ENCODE assay signal across 8 mouse cellular contexts in genomic region chr4:88514403-88514802, GRCm38 (mm10). TPM values are rescaled to one million over a fixed set of nuclear protein-coding genes. Genes with fewer than 3 reads are reported as not detected.
DNase-seq lines count a peak whose midpoint lies in the region; ATAC-seq and TF ChIP-seq lines count a peak whose summit lies in the region.

No protein-coding gene starts in this region.

- peak; percentile 78 for TF ChIP-seq CTCF in hindbrain, postnatal 0 days (IDR thresholded peaks at IDR 0.05; ENCODE audit: low read depth)
- TF ChIP-seq CTCF in midbrain, postnatal 0 days (IDR thresholded peaks at IDR 0.05): peak; percentile 75

- WGBS in midbrain, embryonic 10.5 days: 44% methylated on average over 4 of the region's 4 CpGs
- 48% methylated on average over 4 of the region's 4 CpGs for WGBS in midbrain, embryonic 13.5 days
- 35% methylated on average over 4 of the region's 4 CpGs for WGBS in hindbrain, postnatal 0 days
- 45% methylated on average over 4 of the region's 4 CpGs for WGBS in limb, embryonic 11.5 days
- WGBS in midbrain, postnatal 0 days: 49% methylated on average over 4 of the region's 4 CpGs

- DNase-seq in midbrain, embryonic 10.5 days (ENCODE audit: low spot score): peak; percentile 48
- peak; percentile 43 for DNase-seq in ZHBTc4 (ENCODE audit: low read depth, low spot score)
- peak; percentile 56 for DNase-seq in hindbrain, postnatal 0 days (ENCODE audit: low spot score)
- peak; percentile 57 for DNase-seq in limb, embryonic 11.5 days (ENCODE audit: low spot score)
- peak; percentile 21 for DNase-seq in midbrain, postnatal 0 days (ENCODE audit: low spot score)
- peak; percentile 51 for DNase-seq in thymus, postnatal 0 days (ENCODE audit: low spot score)

- no peak overlapping the region for H3K4me2 ChIP-seq in midbrain, embryonic 13.5 days (replicated peaks)
- no peak overlapping the region for H3K4me2 ChIP-seq in hindbrain, postnatal 0 days (ENCODE audit: low read depth, low read length)
- H3K4me2 ChIP-seq in limb, embryonic 11.5 days (ENCODE audit: low read depth, severe bottlenecking): no peak overlapping the region
- no peak overlapping the region for H3K4me2 ChIP-seq in midbrain, postnatal 0 days (ENCODE audit: low read depth, low read length, poor library complexity, severe bottlenecking)

- ATAC-seq in midbrain, embryonic 13.5 days: no peak
- peak; percentile 86 for ATAC-seq in erythroblast, adult 5-6 weeks (replicated peaks; ENCODE audit: low FRiP score, poor library complexity, severe bottlenecking)
- ATAC-seq in hindbrain, postnatal 0 days: no peak
- ATAC-seq in limb, embryonic 11.5 days (ENCODE audit: insufficient number of reproducible peaks, low FRiP score, low TSS enrichment, low read depth): no peak
- no peak for ATAC-seq in midbrain, postnatal 0 days (ENCODE audit: low FRiP score)

- H3K4me1 ChIP-seq in midbrain, embryonic 10.5 days: no peaks in the 10 kb centered on the region
- no peaks in the 10 kb centered on the region for H3K4me1 ChIP-seq in midbrain, embryonic 13.5 days (replicated peaks)
- no peaks in the 10 kb centered on the region for H3K4me1 ChIP-seq in hindbrain, postnatal 0 days (ENCODE audit: insufficient read depth, low read length)
- H3K4me1 ChIP-seq in limb, embryonic 11.5 days (ENCODE audit: control insufficient read depth, insufficient read depth, low read length): no peaks in the 10 kb centered on the region
- no peaks in the 10 kb centered on the region for H3K4me1 ChIP-seq in midbrain, postnatal 0 days (ENCODE audit: insufficient read depth, low read length)

- no peak overlapping the region for H3K9ac ChIP-seq in midbrain, embryonic 13.5 days (replicated peaks)
- no peak overlapping the region for H3K9ac ChIP-seq in hindbrain, postnatal 0 days (replicated peaks; ENCODE audit: low read length)
- H3K9ac ChIP-seq in limb, embryonic 11.5 days (ENCODE audit: low read length): no peak overlapping the region
- no peak overlapping the region for H3K9ac ChIP-seq in midbrain, postnatal 0 days (replicated peaks; ENCODE audit: low read length, poor library complexity, severe bottlenecking)

- H3K27ac ChIP-seq in midbrain, embryonic 10.5 days (replicated peaks): no peak overlapping the region
- no peak overlapping the region for H3K27ac ChIP-seq in midbrain, embryonic 13.5 days
- no peak overlapping the region for H3K27ac ChIP-seq in hindbrain, postnatal 0 days
- H3K27ac ChIP-seq in limb, embryonic 11.5 days (replicated peaks; ENCODE audit: low read depth, low read length): no peak overlapping the region
- H3K27ac ChIP-seq in midbrain, postnatal 0 days (ENCODE audit: low read depth, low read length): no peak overlapping the region

- no peaks in the 10 kb centered on the region for H3K36me3 ChIP-seq in midbrain, embryonic 10.5 days
- no peaks in the 10 kb centered on the region for H3K36me3 ChIP-seq in midbrain, embryonic 13.5 days
- no peaks in the 10 kb centered on the region for H3K36me3 ChIP-seq in hindbrain, postnatal 0 days (ENCODE audit: insufficient read depth, low read length)
- H3K36me3 ChIP-seq in limb, embryonic 11.5 days (ENCODE audit: control insufficient read depth, insufficient read depth, low read length): no peaks in the 10 kb centered on the region
- H3K36me3 ChIP-seq in midbrain, postnatal 0 days (ENCODE audit: insufficient read depth, low read length): no peaks in the 10 kb centered on the region

- no peaks in the 10 kb centered on the region for H3K27me3 ChIP-seq in midbrain, embryonic 10.5 days (ENCODE audit: low read depth, poor library complexity, severe bottlenecking)
- H3K27me3 ChIP-seq in midbrain, embryonic 13.5 days: no peaks in the 10 kb centered on the region
- H3K27me3 ChIP-seq in hindbrain, postnatal 0 days (ENCODE audit: insufficient read depth, low read length): no peaks in the 10 kb centered on the region
- no peaks in the 10 kb centered on the region for H3K27me3 ChIP-seq in limb, embryonic 11.5 days (ENCODE audit: control insufficient read depth, insufficient read depth, low read length)
- H3K27me3 ChIP-seq in midbrain, postnatal 0 days (ENCODE audit: insufficient read depth, low read length): no peaks in the 10 kb centered on the region

- H3K9me3 ChIP-seq in midbrain, embryonic 10.5 days (replicated peaks): no peaks in the 10 kb centered on the region
- no peaks in the 10 kb centered on the region for H3K9me3 ChIP-seq in midbrain, embryonic 13.5 days
- H3K9me3 ChIP-seq in hindbrain, postnatal 0 days (ENCODE audit: low read length): no peaks in the 10 kb centered on the region
- no peaks in the 10 kb centered on the region for H3K9me3 ChIP-seq in limb, embryonic 11.5 days (ENCODE audit: control insufficient read depth, low read length)
- no peaks in the 10 kb centered on the region for H3K9me3 ChIP-seq in midbrain, postnatal 0 days (ENCODE audit: low read length)

- H3K4me3 ChIP-seq in midbrain, embryonic 10.5 days: no peak overlapping the region
- no peak overlapping the region for H3K4me3 ChIP-seq in midbrain, embryonic 13.5 days (replicated peaks)
- no peak overlapping the region for H3K4me3 ChIP-seq in hindbrain, postnatal 0 days (ENCODE audit: low read length)
- H3K4me3 ChIP-seq in limb, embryonic 11.5 days (ENCODE audit: low read depth, low read length): no peak overlapping the region
- H3K4me3 ChIP-seq in midbrain, postnatal 0 days (ENCODE audit: low read depth, low read length): no peak overlapping the region

RNA-seq across cellular contexts. Expression of gene Ifnb1, which starts 8.2 kb away (rescaled TPM):
- polyA plus RNA-seq in midbrain, embryonic 10.5 days (2016; fragmentation: Nextera tagmentation; extraction: Ambion mirVana): not detected in 2 replicates
- not detected in 2 replicates for polyA plus RNA-seq in midbrain, embryonic 13.5 days (2015; fragmentation: Nextera tagmentation; extraction: Ambion mirVana)
- total RNA-seq in erythroblast, adult 5-6 weeks (2015; ENCODE audit: low replicate concordance): not detected in 2 replicates
- total RNA-seq in erythroblast, adult 5-6 weeks (2017; ENCODE audit: low replicate concordance): not detected in 2 replicates
- not detected in 2 replicates for total RNA-seq in hindbrain, postnatal 0 days (2014; rRNA removed)
- not detected in 2 replicates for polyA plus RNA-seq in hindbrain, postnatal 0 days (2015; fragmentation: Nextera tagmentation; extraction: Ambion mirVana)
- polyA plus RNA-seq in limb, embryonic 11.5 days (2014; fragmentation: Nextera tagmentation; extraction: Ambion mirVana): not detected in 2 replicates
- total RNA-seq in midbrain, postnatal 0 days (2014; rRNA removed): not detected in 2 replicates
- polyA plus RNA-seq in midbrain, postnatal 0 days (2015; fragmentation: Nextera tagmentation; extraction: Ambion mirVana): not detected in 2 replicates
- not detected in 2 replicates for polyA plus RNA-seq in thymus, postnatal 0 days (2015; fragmentation: Nextera tagmentation; extraction: Ambion mirVana)

RNA-seq across cellular contexts. Expression of gene Ifna15, which starts 43.6 kb away (rescaled TPM):
- not detected in 2 replicates for polyA plus RNA-seq in midbrain, embryonic 10.5 days (2016; fragmentation: Nextera tagmentation; extraction: Ambion mirVana)
- not detected in 2 replicates for polyA plus RNA-seq in midbrain, embryonic 13.5 days (2015; fragmentation: Nextera tagmentation; extraction: Ambion mirVana)
- not detected in 2 replicates for total RNA-seq in erythroblast, adult 5-6 weeks (2015; ENCODE audit: low replicate concordance)
- total RNA-seq in erythroblast, adult 5-6 weeks (2017; ENCODE audit: low replicate concordance): not detected in 2 replicates
- not detected in 2 replicates for total RNA-seq in hindbrain, postnatal 0 days (2014; rRNA removed)
- not detected in 2 replicates for polyA plus RNA-seq in hindbrain, postnatal 0 days (2015; fragmentation: Nextera tagmentation; extraction: Ambion mirVana)
- not detected in 2 replicates for polyA plus RNA-seq in limb, embryonic 11.5 days (2014; fragmentation: Nextera tagmentation; extraction: Ambion mirVana)
- total RNA-seq in midbrain, postnatal 0 days (2014; rRNA removed): not detected in 2 replicates
- polyA plus RNA-seq in midbrain, postnatal 0 days (2015; fragmentation: Nextera tagmentation; extraction: Ambion mirVana): not detected in 2 replicates
- polyA plus RNA-seq in thymus, postnatal 0 days (2015; fragmentation: Nextera tagmentation; extraction: Ambion mirVana): not detected in 2 replicates

RNA-seq across cellular contexts. Expression of gene Ifna14, which starts 57.2 kb away (rescaled TPM):
- not detected in 2 replicates for polyA plus RNA-seq in midbrain, embryonic 10.5 days (2016; fragmentation: Nextera tagmentation; extraction: Ambion mirVana)
- polyA plus RNA-seq in midbrain, embryonic 13.5 days (2015; fragmentation: Nextera tagmentation; extraction: Ambion mirVana): not detected in 2 replicates
- total RNA-seq in erythroblast, adult 5-6 weeks (2015; ENCODE audit: low replicate concordance): not detected in 2 replicates
- total RNA-seq in erythroblast, adult 5-6 weeks (2017; ENCODE audit: low replicate concordance): not detected in 2 replicates
- total RNA-seq in hindbrain, postnatal 0 days (2014; rRNA removed): not detected in 2 replicates
- not detected in 2 replicates for polyA plus RNA-seq in hindbrain, postnatal 0 days (2015; fragmentation: Nextera tagmentation; extraction: Ambion mirVana)
- not detected in 2 replicates for polyA plus RNA-seq in limb, embryonic 11.5 days (2014; fragmentation: Nextera tagmentation; extraction: Ambion mirVana)
- total RNA-seq in midbrain, postnatal 0 days (2014; rRNA removed): not detected in 2 replicates
- not detected in 2 replicates for polyA plus RNA-seq in midbrain, postnatal 0 days (2015; fragmentation: Nextera tagmentation; extraction: Ambion mirVana)
- polyA plus RNA-seq in thymus, postnatal 0 days (2015; fragmentation: Nextera tagmentation; extraction: Ambion mirVana): not detected in 2 replicates
